Mouse (Mus musculus) liver, embryonic 13.5 days (tissue): ENCODE measurements around the gene S100a11. TPM values are rescaled to one million over a fixed set of nuclear protein-coding genes. Genes with fewer than 3 reads are reported as not detected.
A peak's percentile ranks its signal among the peaks of the same experiment; 100 is the strongest.
"Not testable (repeated sequence)": the region's sequence is repeated elsewhere in the genome, so short reads cannot be mapped to it uniquely, and the experiment has no call there.

Source experiments
- ATAC-seq: fragments of 200-750 bp; cut with Nextera tagmentation; 2 replicates; pipeline ENCODE4 v1.8.0; 2017; ENCODE audit warnings: low read depth, mild to moderate bottlenecking, moderate number of reproducible peaks, moderate library complexity
- DNase-seq: peaks from one replicate; pipeline ENCODE4 v3.0.0; 2022
- H3K27ac ChIP-seq: fragments of 300-500 bp; sonication (generic); 2 replicates; pipeline ENCODE4 v1.5.1; 2015; ENCODE audit warnings: moderate library complexity, mild to moderate bottlenecking, inconsistent platforms
- H3K27me3 ChIP-seq: fragments of 300-500 bp; sonication (generic); 2 replicates; pipeline ENCODE4 v1.6.1; 2015; ENCODE audit warnings: mild to moderate bottlenecking, inconsistent platforms
- H3K36me3 ChIP-seq: fragments of 300-500 bp; sonication (generic); 2 replicates; pipeline ENCODE4 v1.6.1; 2015; ENCODE audit warnings: mild to moderate bottlenecking, inconsistent platforms
- H3K4me1 ChIP-seq: fragments of 300-500 bp; sonication (generic); replicated peaks from 2 replicates; pipeline ENCODE4 v1.6.1; 2015; ENCODE audit warnings: inconsistent platforms
- H3K4me2 ChIP-seq: fragments of 300-500 bp; sonication (generic); 2 replicates; pipeline ENCODE4 v1.6.1; 2015; ENCODE audit warnings: inconsistent platforms, mild to moderate bottlenecking, moderate library complexity
- H3K4me3 ChIP-seq: fragments of 300-500 bp; sonication (generic); replicated peaks from 2 replicates; pipeline ENCODE4 v1.5.1; 2015; ENCODE audit warnings: mild to moderate bottlenecking, inconsistent platforms
- H3K9ac ChIP-seq: fragments of 300-500 bp; sonication (generic); 2 replicates; pipeline ENCODE4 v1.6.1; 2015; ENCODE audit warnings: mild to moderate bottlenecking, inconsistent platforms
- H3K9me3 ChIP-seq: fragments of 300-500 bp; sonication (generic); replicated peaks from 2 replicates; pipeline ENCODE4 v1.6.1; 2016; ENCODE audit warnings: inconsistent platforms
- WGBS: fragments of 180-500 bp; shearing (Covaris S2); methylation state at CpG from one replicate; pipeline ENCODE4 v1.1.7; 2015; ENCODE audit not compliant: insufficient replicate concordance; 5-methylcytosine and 5-hydroxymethylcytosine counted together
- polyA plus RNA-seq: library from polyadenylated mRNA; unstranded; fragments of >200 nt; fragmentation: Nextera tagmentation; extraction: Ambion mirVana; gene quantifications from 2 replicates; pipeline ENCODE4 v1.2.1, GENCODE M21; 2015

Gene S100a11
- polyA plus RNA-seq, 1 experiment from 2014 or later, result 148 TPM

DNA sequence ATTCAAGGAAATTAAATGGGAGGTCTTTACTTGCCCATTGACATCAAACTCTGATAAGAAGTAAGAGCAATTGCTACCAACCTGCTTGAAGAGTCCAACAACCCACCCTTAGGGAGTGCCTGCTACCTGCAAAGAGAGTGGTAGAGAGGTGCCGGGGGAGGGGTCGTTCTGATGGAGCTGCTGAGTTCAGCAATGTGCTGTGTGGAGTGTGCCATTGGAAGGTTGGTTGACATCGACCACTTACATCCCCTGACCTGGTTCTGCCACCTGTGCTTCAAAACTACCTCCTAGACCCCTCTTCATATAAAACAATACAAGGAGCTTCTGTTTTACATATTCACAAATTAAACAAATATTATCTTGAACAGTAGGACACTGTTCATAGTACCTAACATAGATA, 7.0 kb downstream of the S100a11 start:
- Histone ChIP-seq H3K27ac (no peak overlapping the region), H3K4me3 (no peak overlapping the region), H3K9me3 (no peaks in the 10 kb centered on the region), H3K27me3 (no peaks in the 10 kb centered on the region), H3K36me3 (0 out of 2 replicates have a peak, but pooled peaks cover 4% of the 10 kb centered on the region), H3K4me1 (no peaks in the 10 kb centered on the region), H3K9ac (no peak overlapping the region), H3K4me2 (no peak overlapping the region)
- DNase-seq, result no peak
- ATAC-seq, result no peak
- WGBS, result 68% methylated on average over 3 of the region's 3 CpGs

DNA sequence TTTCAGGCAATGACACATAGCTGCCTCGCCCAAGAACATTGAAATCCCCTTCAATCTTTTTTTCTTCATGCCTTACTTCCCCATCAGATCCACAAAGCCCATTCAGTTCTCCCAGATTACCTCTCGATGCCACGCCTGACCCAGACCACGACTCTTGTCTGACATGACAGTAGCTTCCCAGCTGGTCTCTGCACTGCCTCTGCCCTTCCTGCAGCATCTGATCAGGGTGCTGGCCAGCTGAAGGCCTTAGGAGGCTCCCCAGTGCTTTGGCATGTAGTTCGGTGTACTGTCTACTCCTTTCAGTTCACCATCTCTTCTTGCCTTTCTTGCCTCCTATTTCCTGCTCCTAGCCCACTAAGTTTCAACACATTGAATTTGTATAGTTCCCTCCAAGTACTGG, 8.5 kb downstream of the S100a11 start:
- H3K27me3 ChIP-seq, result no peaks in the 10 kb centered on the region
- H3K36me3 ChIP-seq, result 0 out of 2 replicates have a peak, but pooled peaks cover 4% of the 10 kb centered on the region
- no peaks in the 10 kb centered on the region for H3K9me3 ChIP-seq
- 42% methylated on average over 5 of the region's 5 CpGs for WGBS
- no peaks in the 10 kb centered on the region for H3K4me1 ChIP-seq
- DNase-seq (no peak), ATAC-seq (no peak)
- no peak overlapping the region for H3K27ac ChIP-seq
- no peak overlapping the region for H3K9ac ChIP-seq
- no peak overlapping the region for H3K4me2 ChIP-seq
- H3K4me3 ChIP-seq, result no peak overlapping the region

DNA sequence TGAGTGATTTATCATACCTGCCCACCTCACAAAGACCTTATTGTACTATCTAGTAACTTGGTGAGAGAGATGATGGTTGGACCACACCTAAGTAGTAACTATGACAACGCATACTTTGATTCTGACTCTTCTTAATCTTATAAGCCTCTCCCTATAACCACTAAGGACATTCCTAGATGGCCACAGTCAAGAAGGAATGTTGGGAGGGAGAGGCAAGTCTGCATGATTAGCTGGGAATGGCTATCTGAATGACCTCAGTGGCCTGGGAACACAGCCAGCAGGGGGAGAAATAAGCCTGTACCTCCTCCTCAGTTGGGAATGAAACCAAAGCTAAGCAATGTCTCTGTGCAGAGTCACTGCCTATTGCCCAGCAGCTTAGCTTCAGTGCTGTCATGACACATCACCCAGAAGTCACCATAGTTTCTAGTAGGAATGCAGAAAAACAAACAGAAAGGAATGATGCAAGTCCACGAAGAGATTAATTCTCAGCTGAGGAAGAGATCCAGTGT, 16.8 kb downstream of the S100a11 start:
- ATAC-seq (0 out of 2 replicates have a peak, but pooled peaks have one; percentile 20), DNase-seq (no peak)
- 43% methylated on average over 2 of the region's 2 CpGs for whole genome bisulfite sequencing
- Histone ChIP-seq H3K4me1 (no peaks in the 10 kb centered on the region), H3K27me3 (no peaks in the 10 kb centered on the region), H3K4me3 (no peak overlapping the region), H3K9ac (no peak overlapping the region), H3K4me2 (no peak overlapping the region), H3K36me3 (no peaks in the 10 kb centered on the region), H3K27ac (no peak overlapping the region), H3K9me3 (no peaks in the 10 kb centered on the region)

DNA sequence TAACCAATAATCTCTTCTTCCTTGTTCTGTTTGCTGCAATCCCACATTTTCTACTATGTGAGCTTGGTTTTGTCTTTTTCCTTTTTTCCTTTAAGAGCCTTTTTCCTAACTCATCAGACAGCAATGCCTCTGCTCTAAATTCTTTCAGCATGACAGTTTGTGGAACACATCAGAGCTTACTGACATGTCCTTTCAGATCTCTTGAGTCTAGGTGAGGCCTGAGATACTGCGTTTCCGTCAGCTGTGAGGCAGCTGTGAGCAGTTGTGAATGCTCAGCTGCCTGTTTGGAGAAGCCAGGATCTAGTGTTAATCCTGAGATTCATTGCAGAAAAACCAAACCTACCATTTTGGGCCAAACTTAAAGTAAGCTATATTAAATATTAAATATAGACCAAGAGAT, 18.2 kb downstream of the S100a11 start:
- H3K4me1 ChIP-seq, result no peaks in the 10 kb centered on the region
- H3K27ac ChIP-seq, result no peak overlapping the region
- no peaks in the 10 kb centered on the region for H3K27me3 ChIP-seq
- no peak overlapping the region for H3K4me2 ChIP-seq
- no peaks in the 10 kb centered on the region for H3K9me3 ChIP-seq
- ATAC-seq, result no peak
- DNase-seq, result no peak
- H3K4me3 ChIP-seq, result no peak overlapping the region
- 72% methylated on average over 2 of the region's 2 CpGs for WGBS
- H3K9ac ChIP-seq, result no peak overlapping the region
- no peaks in the 10 kb centered on the region for H3K36me3 ChIP-seq

DNA sequence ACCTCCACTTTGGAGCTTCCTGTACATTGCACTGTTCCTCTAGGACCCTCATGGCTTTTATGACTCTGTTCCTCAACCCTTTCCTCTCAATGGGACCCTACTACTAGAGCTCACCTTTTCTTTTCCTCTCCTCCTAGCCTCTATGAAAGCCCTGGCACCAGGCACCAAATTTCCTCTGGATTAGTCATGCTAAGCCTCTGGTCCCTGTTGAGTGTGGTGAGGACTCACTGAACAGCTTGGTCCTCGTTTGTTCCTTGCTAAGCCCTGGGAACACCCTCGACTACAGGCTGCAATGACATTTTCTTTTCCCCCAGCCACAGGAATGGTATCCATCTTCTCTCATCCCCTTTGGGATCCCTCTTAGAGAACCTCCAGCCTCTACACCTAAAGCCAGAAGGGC, 21.2 kb downstream of the S100a11 start:
- Histone ChIP-seq H3K4me1 (no peaks in the 10 kb centered on the region), H3K9me3 (no peaks in the 10 kb centered on the region), H3K36me3 (no peaks in the 10 kb centered on the region), H3K27me3 (no peaks in the 10 kb centered on the region), H3K4me2 (no peak overlapping the region), H3K9ac (no peak overlapping the region), H3K4me3 (no peak overlapping the region), H3K27ac (no peak overlapping the region)
- ATAC-seq, result no peak
- WGBS, result 44% methylated on average over 2 of the region's 2 CpGs
- no peak for DNase-seq

DNA sequence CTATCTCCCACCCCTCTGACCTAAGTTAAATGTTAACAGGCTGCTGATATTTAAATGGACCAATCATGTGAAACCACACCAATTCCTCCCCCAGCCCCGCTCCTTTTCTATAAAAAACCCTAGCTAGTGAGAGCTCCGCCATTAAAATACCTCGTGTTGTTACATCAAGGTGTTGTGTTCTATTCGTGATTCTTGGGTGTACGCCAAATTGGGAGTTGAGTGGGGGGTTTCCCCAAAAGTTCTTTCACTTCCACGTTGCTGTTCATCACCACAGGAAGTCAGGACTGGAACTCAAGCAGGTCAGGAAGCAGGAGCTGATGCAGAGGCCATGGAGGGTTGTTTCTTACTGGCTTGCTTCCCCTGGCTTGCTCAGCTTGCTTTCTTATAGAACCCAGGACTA, 23.9 kb downstream of the S100a11 start:
- not testable (repeated sequence) for H3K27ac ChIP-seq, DNase-seq, H3K36me3 ChIP-seq, H3K9ac ChIP-seq, H3K4me2 ChIP-seq, H3K4me3 ChIP-seq, H3K9me3 ChIP-seq, ATAC-seq, H3K27me3 ChIP-seq
- WGBS, result 57% methylated on average over 6 of the region's 6 CpGs
- H3K4me1 ChIP-seq, result 0 out of 2 replicates have a peak, but pooled peaks cover 15% of the 10 kb centered on the region

DNA sequence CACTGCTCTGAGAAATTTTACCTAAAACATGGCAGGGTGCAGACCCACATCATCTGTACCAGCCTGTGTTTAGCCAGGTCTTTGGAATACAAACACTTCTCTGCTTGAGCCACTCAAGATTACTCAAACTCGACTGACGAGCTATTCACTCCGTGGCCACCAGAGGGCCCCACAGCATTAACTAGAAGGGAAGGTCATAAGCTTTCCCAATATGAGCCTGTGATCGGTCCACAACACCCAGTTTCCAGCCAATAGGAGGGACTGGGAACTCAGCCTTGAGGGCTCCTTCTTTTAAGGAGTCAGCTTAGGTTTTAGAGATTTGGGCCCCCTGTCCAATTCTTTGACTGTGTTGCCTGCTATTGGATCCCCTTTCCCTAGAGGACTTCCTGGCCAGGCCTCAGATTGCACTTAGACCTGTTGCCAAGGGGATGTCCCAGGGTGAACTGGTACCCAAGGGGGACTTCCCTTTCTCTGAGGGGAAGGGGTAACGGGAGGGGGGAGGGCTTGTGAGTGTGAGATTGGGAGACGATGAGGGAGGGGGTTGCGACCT, 26.9 kb downstream of the S100a11 start:
- 24% methylated on average over 7 of the region's 7 CpGs for WGBS
- no peaks in the 10 kb centered on the region for H3K27me3 ChIP-seq
- ATAC-seq, result peak; percentile 51; the same call in 1 of the 2 replicates
- no peak overlapping the region for H3K4me2 ChIP-seq
- H3K27ac ChIP-seq, result no peak overlapping the region
- no peak overlapping the region for H3K9ac ChIP-seq
- no peaks in the 10 kb centered on the region for H3K36me3 ChIP-seq
- H3K4me1 ChIP-seq, result peaks cover 22% of the 10 kb centered on the region; the same call in 1 of the 2 replicates
- no peak overlapping the region for H3K4me3 ChIP-seq
- no peaks in the 10 kb centered on the region for H3K9me3 ChIP-seq
- DNase-seq, result peak; percentile 47

DNA sequence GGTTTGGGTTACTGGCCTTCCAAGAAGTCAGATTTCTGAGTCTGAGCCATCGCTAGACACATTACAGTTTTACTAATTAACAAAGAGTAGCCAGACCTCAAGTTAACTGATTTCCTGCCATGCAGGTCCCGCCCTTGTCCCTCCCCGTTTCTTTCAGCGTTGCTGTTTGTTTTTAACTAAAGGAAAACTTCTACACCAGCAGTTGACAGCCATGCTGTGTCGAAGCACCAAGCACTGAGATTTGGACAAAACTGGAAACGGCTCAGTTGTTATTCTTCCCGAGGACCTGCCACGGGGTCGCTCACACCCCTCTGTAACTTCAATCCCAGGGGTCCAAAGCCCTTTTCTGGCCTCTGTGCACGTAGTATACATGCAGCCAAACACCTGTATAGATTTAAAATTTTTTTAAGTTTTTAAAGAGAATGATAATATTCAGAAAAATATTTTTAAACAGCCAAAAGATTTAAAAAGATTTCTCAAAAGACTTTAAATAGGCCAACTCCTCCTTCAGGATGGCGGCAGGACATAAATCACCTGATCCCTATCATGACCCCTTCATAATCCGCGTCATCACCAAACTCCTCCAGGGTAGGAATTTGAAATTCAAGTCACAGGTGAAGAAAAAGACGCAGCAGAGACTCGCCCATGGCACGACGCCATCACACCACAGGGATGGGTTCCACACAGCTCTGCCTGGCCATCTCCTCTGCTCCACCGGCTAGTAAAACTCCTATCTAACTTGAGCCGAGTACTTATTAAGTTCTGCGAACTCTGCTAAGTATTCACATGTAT, 27.7 kb downstream of the S100a11 start:
- WGBS, result 54% methylated on average over 20 of the region's 20 CpGs
- peaks cover 22% of the 10 kb centered on the region; the same call in 1 of the 2 replicates for H3K4me1 ChIP-seq
- H3K4me2 ChIP-seq, result no peak overlapping the region
- ATAC-seq (no peak), DNase-seq (no peak)
- no peaks in the 10 kb centered on the region for H3K9me3 ChIP-seq
- H3K4me3 ChIP-seq, result no peak overlapping the region
- no peaks in the 10 kb centered on the region for H3K36me3 ChIP-seq
- H3K27me3 ChIP-seq, result no peaks in the 10 kb centered on the region
- no peak overlapping the region for H3K9ac ChIP-seq
- H3K27ac ChIP-seq, result no peak overlapping the region

DNA sequence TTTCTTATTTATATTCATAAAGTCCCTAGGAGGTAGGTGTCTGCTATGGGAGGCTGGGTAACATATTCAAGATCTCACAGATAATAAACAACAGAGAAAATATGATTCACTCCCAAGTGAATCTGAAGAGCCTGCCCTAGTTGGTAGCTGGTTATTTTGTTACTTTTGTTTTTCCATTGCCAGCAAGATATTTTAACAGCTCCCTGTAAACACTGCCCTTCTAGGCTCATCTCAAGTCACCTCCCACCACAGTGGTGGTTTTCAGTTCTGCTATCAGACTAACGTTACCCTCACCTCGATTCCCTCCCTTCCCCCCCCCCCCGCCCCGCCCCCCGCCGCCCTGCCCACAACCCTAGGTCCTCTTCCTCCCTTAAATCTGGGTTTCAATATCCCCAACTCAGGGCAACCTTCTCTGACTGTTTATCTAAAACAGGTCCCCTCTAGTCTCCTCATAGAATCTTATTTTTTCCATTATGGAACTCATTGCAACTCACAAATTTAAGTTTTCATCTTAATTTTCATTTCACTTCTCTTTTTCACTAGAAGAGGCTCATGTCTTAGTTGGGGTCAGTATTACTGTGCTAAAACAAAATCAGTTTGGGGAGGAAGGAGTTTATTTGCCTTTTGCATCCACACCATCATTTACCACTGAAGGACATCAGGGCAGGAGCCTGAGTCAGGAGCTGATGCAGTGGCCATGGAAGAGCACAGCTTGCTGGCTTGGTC, 28.4 kb downstream of the S100a11 start:
- H3K27ac ChIP-seq, result no peak overlapping the region
- WGBS, result 27% methylated on average over 2 of the region's 6 CpGs
- no peaks in the 10 kb centered on the region for H3K9me3 ChIP-seq
- ATAC-seq, result 0 out of 2 replicates have a peak, but pooled peaks have one; percentile 40
- H3K36me3 ChIP-seq, result no peaks in the 10 kb centered on the region
- H3K4me3 ChIP-seq, result no peak overlapping the region
- H3K9ac ChIP-seq, result no peak overlapping the region
- peaks cover 24% of the 10 kb centered on the region; the same call in 1 of the 2 replicates for H3K4me1 ChIP-seq
- DNase-seq, result no peak
- no peak overlapping the region for H3K4me2 ChIP-seq
- no peaks in the 10 kb centered on the region for H3K27me3 ChIP-seq

DNA sequence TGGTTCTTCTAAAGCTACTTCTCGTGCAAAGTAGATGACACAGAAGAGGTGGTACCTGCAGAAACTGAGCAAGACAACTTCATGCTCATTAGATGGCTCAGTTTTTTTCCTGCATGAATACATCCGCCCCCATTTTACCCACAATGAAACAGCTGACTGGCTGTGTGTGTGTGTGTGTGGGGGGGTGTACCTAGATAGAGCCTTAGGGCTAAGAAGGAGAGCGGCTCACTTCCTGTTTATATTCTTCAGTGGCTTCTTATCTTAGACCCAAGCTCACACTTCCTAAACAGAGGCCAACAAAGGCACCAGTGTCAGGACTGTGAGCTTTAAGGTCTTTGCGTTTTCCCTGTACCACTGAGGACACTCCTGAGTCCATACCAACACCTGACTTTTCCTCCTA, 29.7 kb downstream of the S100a11 start:
- no peaks in the 10 kb centered on the region for H3K9me3 ChIP-seq
- H3K4me2 ChIP-seq, result no peak overlapping the region
- DNase-seq (no peak), ATAC-seq (peak; percentile 55)
- 12% methylated on average over 4 of the region's 4 CpGs for WGBS
- H3K36me3 ChIP-seq, result no peaks in the 10 kb centered on the region
- H3K27me3 ChIP-seq, result no peaks in the 10 kb centered on the region
- no peak overlapping the region for H3K9ac ChIP-seq
- no peak overlapping the region for H3K27ac ChIP-seq
- peaks cover 35% of the 10 kb centered on the region for H3K4me1 ChIP-seq
- no peak overlapping the region for H3K4me3 ChIP-seq
